Mouse (Mus musculus) large intestine, adult 2 months (tissue): ENCODE results near the gene Ccnd2. TPM values are rescaled to one million over a fixed set of nuclear protein-coding genes. Genes with fewer than 3 reads are reported as not detected.

Experiments used
- DNase-seq: peaks from one replicate; pipeline ENCODE4 v3.0.0-alpha.2; 2012; ENCODE audit warnings: low read depth, low spot score
- WGBS: fragments of 180-500 bp; shearing (Covaris S2); methylation state at CpG from one replicate; pipeline ENCODE4 v1.1.7; 2018; 5-methylcytosine and 5-hydroxymethylcytosine counted together
- polyA plus RNA-seq: library from polyadenylated mRNA; depleted of rRNA; stranded (reverse); fragments of >200 nt; gene quantifications from 2 replicates; pipeline ENCODE4 v1.2.3, GENCODE M21; 2012; rRNA removed

Ccnd2 gene
- polyA plus RNA-seq, 1 experiment: 48.1 TPM

DNA sequence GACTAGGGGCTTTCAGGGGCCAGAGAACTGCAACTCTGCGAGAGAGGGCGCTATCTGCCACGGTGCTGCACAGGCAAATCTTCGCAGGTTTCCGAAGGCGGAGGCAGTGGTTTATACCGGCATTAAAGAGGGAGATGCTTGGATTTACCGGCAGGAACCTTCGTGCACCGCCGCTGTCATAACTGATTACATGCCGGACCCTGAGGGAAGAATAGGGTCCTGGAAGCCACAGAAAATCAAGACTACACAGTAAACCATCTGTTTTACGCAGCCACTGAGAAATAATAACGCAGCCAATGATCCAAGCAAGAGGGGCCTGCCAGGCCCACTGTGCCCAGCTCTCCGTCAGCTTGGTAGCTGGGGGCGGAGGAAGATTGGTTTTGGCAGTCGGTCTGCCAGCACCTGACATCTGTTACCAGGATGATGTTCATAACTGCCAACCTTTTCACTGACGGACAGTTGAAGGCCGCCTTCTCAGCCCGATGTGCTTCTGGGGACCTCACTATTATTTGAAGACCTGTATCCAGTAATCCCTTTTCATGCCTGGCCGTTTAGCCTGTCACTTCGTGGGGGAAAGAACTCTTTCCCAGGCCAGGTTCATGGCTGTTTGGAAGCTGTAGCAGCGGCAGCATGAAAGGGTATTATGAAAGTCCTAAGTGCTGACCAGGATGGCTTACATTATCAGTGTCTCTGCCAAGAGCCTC, 37.1 kb downstream of the Ccnd2 start:
- 78% methylated on average over 23 of the region's 23 CpGs for WGBS
- DNase-seq: no peak

- WGBS: under 1% methylated on average over 37 of the region's 37 CpGs
- DNase-seq: peak; percentile 76
Measured at GRCm38 (mm10) chr6:127109402-127109930, 42.5 kb downstream of the Ccnd2 start, which contains the start of gene Tigar. Tigar (minus strand) TSS chr6:127109557.

DNA sequence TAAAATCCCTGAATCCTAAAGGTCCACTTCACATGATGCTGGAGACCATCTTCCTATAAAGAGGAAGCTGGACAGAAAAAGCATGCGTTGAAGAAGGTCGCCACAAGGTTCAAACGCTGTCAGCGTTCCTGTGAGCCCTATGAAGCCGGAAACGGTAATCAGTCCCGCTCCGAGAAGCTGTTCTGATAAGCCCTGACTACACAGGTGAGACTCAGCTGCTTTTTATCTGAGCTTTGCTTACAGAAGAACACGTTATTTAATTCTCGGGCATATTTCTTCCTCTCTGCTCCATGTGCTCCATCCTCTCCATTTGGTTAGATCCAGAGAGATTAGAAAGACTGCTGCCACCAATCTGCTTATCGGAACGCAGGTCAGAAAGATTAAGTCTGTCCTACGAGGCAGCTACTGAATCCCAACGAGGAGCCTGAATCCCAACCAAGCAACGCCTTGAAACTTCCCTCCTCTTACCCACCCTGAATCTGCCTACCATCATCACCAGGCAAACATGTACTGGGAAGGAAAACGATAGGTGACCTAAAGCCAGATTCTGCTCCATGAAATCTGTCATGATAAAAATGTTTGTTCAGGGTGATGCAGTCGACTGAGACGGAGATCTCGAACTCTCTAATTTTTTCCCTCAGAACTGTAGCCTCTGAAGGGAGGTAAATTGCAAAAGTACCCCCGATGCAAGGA, 43.5 kb downstream of the Ccnd2 start:
- DNase-seq: peak; percentile 10
- 16% methylated on average over 20 of the region's 20 CpGs for WGBS

- DNase-seq: no peak
Measured at GRCm38 (mm10) chr6:127107413-127107812, 44.6 kb downstream of the Ccnd2 start.

- DNase-seq: no peak
- 48% methylated on average over 5 of the region's 5 CpGs for WGBS
Measured at GRCm38 (mm10) chr6:127106726-127107125, 45.3 kb downstream of the Ccnd2 start.

- WGBS: 53% methylated on average over 5 of the region's 5 CpGs
- DNase-seq: no peak
Measured at GRCm38 (mm10) chr6:127106189-127106588, 45.8 kb downstream of the Ccnd2 start.

GRCm38 (mm10) chr6:127105107-127105506, 46.9 kb downstream of the Ccnd2 start:
- 81% methylated on average over 6 of the region's 6 CpGs for whole genome bisulfite sequencing
- DNase-seq: no peak

DNA sequence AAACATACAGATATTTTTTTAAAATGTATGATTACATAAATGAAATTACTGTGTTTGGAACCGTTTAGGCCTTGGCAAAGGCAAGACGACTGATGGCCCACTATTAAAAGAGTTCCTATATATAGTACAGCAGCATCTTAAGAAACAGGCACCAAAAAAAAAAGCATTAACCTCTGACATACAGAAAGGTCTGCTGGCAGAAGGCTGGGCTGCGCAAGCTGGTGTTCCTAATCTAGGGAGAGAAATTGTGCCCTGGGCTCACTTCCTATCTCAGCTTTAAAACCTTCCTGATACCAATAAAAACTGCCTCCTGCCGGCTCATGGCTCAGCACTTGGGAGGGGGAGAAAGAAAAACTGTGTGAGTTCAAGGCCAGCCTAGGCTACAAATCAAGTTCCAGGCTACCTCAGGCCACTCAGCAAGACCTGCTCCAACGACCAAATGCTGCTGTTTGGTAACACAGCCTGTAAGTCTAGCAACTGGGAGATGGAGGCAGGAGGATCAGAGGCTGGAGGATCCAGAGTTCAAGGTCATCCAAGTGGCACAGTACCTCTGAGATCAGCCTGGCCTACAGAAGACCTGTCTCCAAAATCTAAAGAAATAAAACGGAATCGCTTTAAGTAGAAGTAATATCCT, 47.5 kb downstream of the Ccnd2 start:
- no peak for DNase-seq
- WGBS: 72% methylated on average over 7 of the region's 7 CpGs

- DNase-seq: no peak
- 88% methylated on average over 6 of the region's 6 CpGs for WGBS
Measured at GRCm38 (mm10) chr6:127103506-127104275, 48.3 kb downstream of the Ccnd2 start.

DNA sequence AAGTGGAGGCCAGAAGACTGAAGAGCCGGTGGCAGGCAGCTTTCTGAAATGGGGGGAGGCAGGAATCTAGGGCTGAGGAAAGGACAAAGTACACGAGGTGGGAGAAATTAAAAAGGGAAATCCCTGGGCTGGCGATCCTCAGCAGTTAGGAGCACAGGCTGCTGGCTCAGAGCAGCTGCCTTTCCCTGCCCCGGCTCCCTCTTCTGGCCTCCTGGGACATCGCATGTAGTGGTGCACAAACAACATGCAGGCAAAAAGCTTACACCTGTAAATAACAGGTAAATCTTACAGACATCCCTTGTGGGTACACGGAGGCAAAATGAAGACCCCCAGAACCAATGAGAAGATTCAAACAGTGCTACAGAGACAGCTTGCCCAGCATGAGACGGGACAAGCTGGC, 57.4 kb downstream of the Ccnd2 start:
- WGBS: 60% methylated on average over 7 of the region's 7 CpGs

DNA sequence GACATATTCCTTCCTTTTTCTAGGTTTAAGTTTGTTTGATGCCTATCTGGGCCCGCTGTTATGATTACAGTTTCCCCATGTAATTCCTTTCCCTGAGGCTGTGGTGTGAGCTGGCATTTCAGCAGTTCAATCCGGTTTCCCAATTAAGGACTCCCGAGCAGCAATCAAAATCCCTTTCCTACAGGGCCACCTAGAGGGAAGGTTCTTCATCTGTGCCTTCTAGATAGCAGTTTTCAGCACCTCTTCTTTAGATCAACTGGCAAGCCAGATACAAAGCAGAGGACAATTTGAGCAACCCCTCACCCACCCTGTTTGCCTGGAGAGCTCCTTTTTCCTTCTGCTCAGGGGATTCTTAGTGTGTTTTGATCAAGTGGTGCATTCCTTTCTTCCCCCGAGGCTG, 65.3 kb downstream of the Ccnd2 start:
- WGBS: 62% methylated on average over 4 of the region's 4 CpGs
- DNase-seq: no peak

More for the DNA sequence above, 57.4 kb downstream of the Ccnd2 start:
- no peak for DNase-seq

DNA sequence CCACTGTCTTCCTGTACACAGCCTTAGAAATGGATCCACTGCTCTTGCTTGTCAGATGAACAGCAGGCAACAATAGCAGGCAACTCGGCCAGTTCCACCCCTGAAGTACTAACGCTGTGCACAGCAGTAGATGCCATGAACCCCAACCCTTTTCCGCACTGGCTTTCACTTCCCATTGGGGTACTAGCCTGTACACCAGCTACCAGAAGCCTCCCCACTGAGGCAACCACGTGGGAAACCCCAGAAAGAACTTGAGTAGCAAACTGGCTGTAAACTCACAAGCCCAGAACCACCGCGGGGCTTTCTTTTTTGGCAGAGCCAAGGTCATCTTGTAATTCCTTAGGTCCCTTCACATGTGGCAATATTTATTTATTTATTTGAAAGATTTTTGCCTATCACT, 70.2 kb downstream of the Ccnd2 start:
- DNase-seq: no peak
- WGBS: 74% methylated on average over 6 of the region's 6 CpGs

GRCm38 (mm10) chr6:127079867-127080731, 71.9 kb downstream of the Ccnd2 start:
- WGBS: 4% methylated on average over 59 of the region's 59 CpGs
- no peak for DNase-seq

Other genes with a start within 250 kb of the Ccnd2 start
- 0.04 and 0.16 TPM in 2 replicates for gene Dyrk4, start 230.4 kb downstream of the Ccnd2 start, polyA plus RNA-seq
- 6.3 and 7.4 TPM in 2 replicates for gene Rad51ap1, start 212.6 kb downstream of the Ccnd2 start, polyA plus RNA-seq
- 3.5 and 4.8 TPM in 2 replicates for gene D6Wsu163e, start 212.2 kb downstream of the Ccnd2 start, polyA plus RNA-seq
- not detected in 2 replicates for gene Fgf6, start 136.6 kb downstream of the Ccnd2 start, polyA plus RNA-seq
- not detected in 2 replicates for gene Fgf23, start 79.3 kb downstream of the Ccnd2 start, polyA plus RNA-seq
- 5.0 and 5.1 TPM in 2 replicates for gene Tigar, start 42.6 kb downstream of the Ccnd2 start, polyA plus RNA-seq